14 mouse cellular contexts compared by ENCODE assay signal in genomic region chr4:83272917-83273615, GRCm38 (mm10). TPM values are rescaled to one million over a fixed set of nuclear protein-coding genes. Genes with fewer than 3 reads are reported as not detected.
DNase-seq lines count a peak whose midpoint lies in the region; ATAC-seq and TF ChIP-seq lines count a peak whose summit lies in the region.
"Had no signal": no experiment of that assay in that cellular context is flagged by ENCODE, and none has a peak within 500 bp of the region (broad histone marks: within the 10 kb centered on the region; RNA-seq: fewer than 3 reads in every experiment).

No protein-coding gene starts in this region.

- no peak for TF ChIP-seq POLR2A in testis, adult 2 months (IDR thresholded peaks at IDR 0.05; ENCODE audit: control insufficient read depth, low read depth, low read length)

- 86% methylated on average over 9 of the region's 9 CpGs for WGBS in forebrain, embryonic 10.5 days
- WGBS in forebrain, embryonic 11.5 days: 85% methylated on average over 9 of the region's 9 CpGs
- 21% methylated on average over 9 of the region's 9 CpGs for WGBS in liver, embryonic 15.5 days (ENCODE audit: insufficient replicate concordance)

- DNase-seq in forebrain, embryonic 10.5 days (ENCODE audit: extremely low spot score, low spot score): no peak
- no peak for DNase-seq in forebrain, embryonic 11.5 days (ENCODE audit: low spot score)
- no peak for DNase-seq in testis, postnatal 14 days (ENCODE audit: low spot score)
- no peak for DNase-seq in right cerebral cortex, postnatal 36 days (ENCODE audit: low spot score in 2 of 2)
- DNase-seq in urinary bladder, postnatal 4 days (ENCODE audit: low spot score in 2 of 2): no peak
- no peak for DNase-seq in frontal cortex, postnatal 10 days (ENCODE audit: low spot score in 2 of 2)
- DNase-seq: cerebellum, postnatal 10 days; kidney, postnatal 10 days; right cerebral cortex, postnatal 4 days had no signal

- peak overlapping the region; percentile 26; the same call in 1 of the 2 replicates for H3K27ac ChIP-seq in forebrain, embryonic 10.5 days
- H3K27ac ChIP-seq in forebrain, embryonic 11.5 days (ENCODE audit: low read depth, low read length): no peak overlapping the region
- no peak overlapping the region for H3K27ac ChIP-seq in testis, adult 2 months (ENCODE audit: control insufficient read depth, insufficient read depth, low read depth, low read length)
- H3K27ac ChIP-seq in liver, embryonic 15.5 days (replicated peaks): peak overlapping the region; percentile 24; the same call in 1 of the 2 replicates
- H3K27ac ChIP-seq: hindbrain, embryonic 15.5 days; midbrain, embryonic 15.5 days had no signal

- no peak overlapping the region for H3K4me2 ChIP-seq in forebrain, embryonic 11.5 days (ENCODE audit: low read depth, low read length, severe bottlenecking)
- peak overlapping the region; percentile 64 for H3K4me2 ChIP-seq in liver, embryonic 15.5 days
- H3K4me2 ChIP-seq: hindbrain, embryonic 15.5 days; midbrain, embryonic 15.5 days had no signal

- TF ChIP-seq CTCF in testis, adult 2 months (IDR thresholded peaks at IDR 0.05; ENCODE audit: control insufficient read depth, insufficient read depth, insufficient replicate concordance, low read depth, low read length): no peak

- H3K27me3 ChIP-seq in forebrain, embryonic 10.5 days (ENCODE audit: poor library complexity, severe bottlenecking): no peaks in the 10 kb centered on the region
- no peaks in the 10 kb centered on the region for H3K27me3 ChIP-seq in forebrain, embryonic 11.5 days (ENCODE audit: control insufficient read depth, insufficient read depth, low read length)
- no peaks in the 10 kb centered on the region for H3K27me3 ChIP-seq in testis, adult 2 months (ENCODE audit: control insufficient read depth, insufficient read depth, low read length)
- no peaks in the 10 kb centered on the region for H3K27me3 ChIP-seq in liver, embryonic 15.5 days
- H3K27me3 ChIP-seq: hindbrain, embryonic 15.5 days; midbrain, embryonic 15.5 days had no signal

- no peaks in the 10 kb centered on the region for H3K36me3 ChIP-seq in forebrain, embryonic 10.5 days (replicated peaks)
- H3K36me3 ChIP-seq in forebrain, embryonic 11.5 days (ENCODE audit: control insufficient read depth, insufficient read depth, low read length): no peaks in the 10 kb centered on the region
- H3K36me3 ChIP-seq in testis, adult 2 months (ENCODE audit: control insufficient read depth, insufficient read depth, low read length): no peaks in the 10 kb centered on the region
- H3K36me3 ChIP-seq in liver, embryonic 15.5 days (replicated peaks): no peaks in the 10 kb centered on the region
- H3K36me3 ChIP-seq: hindbrain, embryonic 15.5 days; midbrain, embryonic 15.5 days had no signal

- no peak for ATAC-seq in forebrain, embryonic 11.5 days (replicated peaks; ENCODE audit: low FRiP score)
- ATAC-seq in liver, embryonic 15.5 days (ENCODE audit: insufficient read depth): peak; percentile 18; the same call in 1 of the 2 replicates
- ATAC-seq: intestine, postnatal 0 days; midbrain, embryonic 15.5 days had no signal

- H3K4me1 ChIP-seq in forebrain, embryonic 10.5 days: 0 out of 2 replicates have a peak, but pooled peaks cover 3% of the 10 kb centered on the region
- no peaks in the 10 kb centered on the region for H3K4me1 ChIP-seq in forebrain, embryonic 11.5 days (replicated peaks; ENCODE audit: control insufficient read depth, insufficient read depth, low read length)
- H3K4me1 ChIP-seq in testis, adult 2 months (ENCODE audit: control insufficient read depth, insufficient read depth, low read length): peaks cover 3% of the 10 kb centered on the region; the same call in 1 of the 2 replicates
- peaks cover 15% of the 10 kb centered on the region for H3K4me1 ChIP-seq in liver, embryonic 15.5 days (replicated peaks)
- H3K4me1 ChIP-seq: hindbrain, embryonic 15.5 days; midbrain, embryonic 15.5 days had no signal

- no peak overlapping the region for H3K9ac ChIP-seq in forebrain, embryonic 11.5 days (ENCODE audit: low read length)
- H3K9ac ChIP-seq in liver, embryonic 15.5 days: no peak overlapping the region; the same call in 1 of the 2 replicates
- H3K9ac ChIP-seq: hindbrain, embryonic 15.5 days; midbrain, embryonic 15.5 days had no signal

- no peaks in the 10 kb centered on the region for H3K9me3 ChIP-seq in forebrain, embryonic 10.5 days
- no peaks in the 10 kb centered on the region for H3K9me3 ChIP-seq in forebrain, embryonic 11.5 days (ENCODE audit: control insufficient read depth, low read length)
- no peaks in the 10 kb centered on the region for H3K9me3 ChIP-seq in liver, embryonic 15.5 days (replicated peaks)
- H3K9me3 ChIP-seq: hindbrain, embryonic 15.5 days; midbrain, embryonic 15.5 days had no signal

- H3K4me3 ChIP-seq in forebrain, embryonic 10.5 days: no peak overlapping the region
- H3K4me3 ChIP-seq in forebrain, embryonic 11.5 days (ENCODE audit: low read depth, low read length): no peak overlapping the region
- H3K4me3 ChIP-seq in testis, adult 2 months (ENCODE audit: control insufficient read depth, low read depth, low read length): peak overlapping the region; percentile 23
- H3K4me3 ChIP-seq in liver, embryonic 15.5 days (replicated peaks): peak overlapping the region; percentile 39
- H3K4me3 ChIP-seq: hindbrain, embryonic 15.5 days; midbrain, embryonic 15.5 days had no signal

RNA-seq across cellular contexts. Expression of gene Ttc39b, which starts 51.0 kb away (rescaled TPM):
- 1.7 and 3.1 TPM in 2 replicates for polyA plus RNA-seq in forebrain, embryonic 10.5 days (2016; fragmentation: Nextera tagmentation; extraction: Ambion mirVana)
- polyA plus RNA-seq in forebrain, embryonic 11.5 days (2014; fragmentation: Nextera tagmentation; extraction: Ambion mirVana): 3.4 and 4.0 TPM in 2 replicates
- 4.9 and 6.6 TPM in 2 replicates for polyA plus RNA-seq in testis, adult 2 months (2012; rRNA removed)
- polyA plus RNA-seq in liver, embryonic 15.5 days (2015; fragmentation: Nextera tagmentation; extraction: Ambion mirVana): 1.5 and 1.8 TPM in 2 replicates

Comparison
In these comparisons a context has a peak if more than half of its experiments do, and no peak if none do; other contexts are left out.
1. H3K27ac ChIP-seq: peak in forebrain, embryonic 10.5 days (single experiment) and liver, embryonic 15.5 days (single experiment); none in forebrain, embryonic 11.5 days (single experiment) and testis, adult 2 months (single experiment).
2. H3K4me3 ChIP-seq: peak in testis, adult 2 months (single experiment) and liver, embryonic 15.5 days (single experiment); none in forebrain, embryonic 10.5 days (single experiment) and forebrain, embryonic 11.5 days (single experiment).